Mouse (Mus musculus) lung, adult 2 months (tissue): ENCODE results near the gene Rhbdl1. TPM values are rescaled to one million over a fixed set of nuclear protein-coding genes. Genes with fewer than 3 reads are reported as not detected.

Source experiments
- DNase-seq: peaks from one replicate; pipeline ENCODE4 v3.0.0; 2022
- H3K4me1 ChIP-seq: fragments of 200-500 bp; 2 replicates; pipeline ENCODE4 v1.6.1; 2011; ENCODE audit warnings: low read length; ENCODE audit not compliant: control insufficient read depth, insufficient read depth
- H3K4me3 ChIP-seq: fragments of 200-500 bp; replicated peaks from 2 replicates; pipeline ENCODE3; 2011; ENCODE audit warnings: low read depth, mild to moderate bottlenecking, control low read depth, low read length; ENCODE audit errors: extremely low read depth
- CTCF ChIP-seq: fragments of 200-500 bp; IDR thresholded peaks from 2 replicates; pipeline ENCODE4 v1.5.1; 2011; ENCODE audit warnings: mild to moderate bottlenecking, low read length, control low read depth; ENCODE audit not compliant: insufficient read depth
- POLR2A ChIP-seq: fragments of 200-500 bp; IDR thresholded peaks from 2 replicates; pipeline ENCODE4 v1.6.1; 2011; ENCODE audit warnings: low read depth, mild to moderate bottlenecking, control low read depth, low read length, borderline replicate concordance; ENCODE audit errors: extremely low read depth
- WGBS: fragments of 180-500 bp; shearing (Covaris S2); methylation state at CpG from one replicate; pipeline ENCODE4 v1.1.7; 2018; 5-methylcytosine and 5-hydroxymethylcytosine counted together
- polyA plus RNA-seq: library from polyadenylated mRNA; depleted of rRNA; stranded (reverse); fragments of >200 nt; gene quantifications from 2 replicates; pipeline ENCODE4 v1.2.3, GENCODE M21; 2012; rRNA removed

Gene Rhbdl1
- 9.1 and 14.1 TPM in 2 replicates for polyA plus RNA-seq

- Histone ChIP-seq H3K4me3 (peak within 1 kb of the TSS; percentile 35), H3K4me1 (peaks cover 15% of the 10 kb centered on the region)
- TF ChIP-seq CTCF (no peak), POLR2A (peak; percentile 47; the same call in 1 of the 2 replicates)
- peak; percentile 37 for DNase-seq
- 3% methylated on average over 29 of the region's 29 CpGs for WGBS
Measured at GRCm38 (mm10) chr17:25837076-25837410, at the start of gene Rhbdl1. TSS of gene Rhbdl1 (minus strand) at chr17:25837295.

- peaks cover 4% of the 10 kb centered on the region; the same call in 1 of the 2 replicates for H3K4me1 ChIP-seq
- DNase-seq, result no peak
Measured at GRCm38 (mm10) chr17:25886806-25887205, 49.7 kb upstream of the Rhbdl1 start.

GRCm38 (mm10) chr17:25885636-25886035 lies 48.5 kb upstream of the Rhbdl1 start:
- WGBS, result 66% methylated on average over 4 of the region's 4 CpGs
- TF ChIP-seq POLR2A (no peak), CTCF (peak; percentile 32; the same call in 1 of the 2 replicates)
- H3K4me1 ChIP-seq, result peaks cover 4% of the 10 kb centered on the region; the same call in 1 of the 2 replicates
- DNase-seq, result no peak
- no peak overlapping the region for H3K4me3 ChIP-seq

More at GRCm38 (mm10) chr17:25886806-25887205, 49.7 kb upstream of the Rhbdl1 start:
- TF ChIP-seq POLR2A (no peak), CTCF (no peak)
- H3K4me3 ChIP-seq, result no peak overlapping the region

GRCm38 (mm10) chr17:25883824-25884223 lies 46.7 kb upstream of the Rhbdl1 start:
- peaks cover 4% of the 10 kb centered on the region; the same call in 1 of the 2 replicates for H3K4me1 ChIP-seq
- H3K4me3 ChIP-seq, result no peak overlapping the region
- DNase-seq, result no peak
- WGBS, result 90% methylated on average over 3 of the region's 3 CpGs
- no peak for TF ChIP-seq POLR2A
- TF ChIP-seq CTCF, result no peak

GRCm38 (mm10) chr17:25883268-25883667 lies 46.2 kb upstream of the Rhbdl1 start:
- no peak for TF ChIP-seq POLR2A
- no peak for TF ChIP-seq CTCF
- H3K4me3 ChIP-seq, result no peak overlapping the region
- 89% methylated on average over 8 of the region's 8 CpGs for WGBS
- H3K4me1 ChIP-seq, result peaks cover 4% of the 10 kb centered on the region; the same call in 1 of the 2 replicates
- no peak for DNase-seq

GRCm38 (mm10) chr17:25882306-25882705 lies 45.2 kb upstream of the Rhbdl1 start:
- WGBS, result 58% methylated on average over 5 of the region's 5 CpGs
- TF ChIP-seq POLR2A (0 out of 2 replicates have a peak, but pooled peaks have one; percentile 2), CTCF (no peak)
- Histone ChIP-seq H3K4me1 (0 out of 2 replicates have a peak, but pooled peaks cover 1% of the 10 kb centered on the region), H3K4me3 (no peak overlapping the region)
- no peak for DNase-seq

- Histone ChIP-seq H3K4me1 (no peaks in the 10 kb centered on the region), H3K4me3 (no peak overlapping the region)
- no peak for DNase-seq
- TF ChIP-seq POLR2A (no peak), CTCF (no peak)
- WGBS, result 67% methylated on average over 4 of the region's 4 CpGs
Measured at GRCm38 (mm10) chr17:25881691-25882090, 44.6 kb upstream of the Rhbdl1 start.

- DNase-seq, result no peak
- TF ChIP-seq POLR2A (no peak), CTCF (no peak)
- WGBS, result 25% methylated on average over 5 of the region's 5 CpGs
- Histone ChIP-seq H3K4me1 (no peaks in the 10 kb centered on the region; the same call in none of the 2 replicates), H3K4me3 (no peak overlapping the region)
Measured at GRCm38 (mm10) chr17:25880913-25881641, 44.0 kb upstream of the Rhbdl1 start.

GRCm38 (mm10) chr17:25880196-25880910 lies 43.3 kb upstream of the Rhbdl1 start, which contains the start of gene Wfikkn1:
TSS of gene Wfikkn1 (minus strand) at chr17:25880858.
- Histone ChIP-seq H3K4me1 (peaks cover 3% of the 10 kb centered on the region), H3K4me3 (no peak within 1 kb of the TSS)
- 49% methylated on average over 5 of the region's 5 CpGs for WGBS
- no peak for DNase-seq
- TF ChIP-seq CTCF, result no peak
- no peak for TF ChIP-seq POLR2A
